Mouse (Mus musculus) cortical plate, adult 2 months (tissue): ENCODE measurements around the gene Plk2.
"Not testable (repeated sequence)": the region's sequence is repeated elsewhere in the genome, so short reads cannot be mapped to it uniquely, and the experiment has no call there.

Experiments
- CTCF ChIP-seq: fragments of 200-500 bp; IDR thresholded peaks from 2 replicates; pipeline ENCODE4 v1.5.1; 2011; ENCODE audit warnings: mild to moderate bottlenecking, control low read depth, low read length; ENCODE audit not compliant: insufficient read depth; ENCODE audit errors: extremely low read depth
- POLR2A ChIP-seq: fragments of 200-500 bp; IDR thresholded peaks from 2 replicates; pipeline ENCODE4 v1.6.1; 2011; ENCODE audit warnings: mild to moderate bottlenecking, low read length, control low read depth; ENCODE audit not compliant: insufficient read depth; ENCODE audit errors: extremely low read depth

- not testable (repeated sequence) for TF ChIP-seq POLR2A
- TF ChIP-seq CTCF: peak; percentile 100
These were observed 26.2 kb upstream of the Plk2 start for GRCm38 (mm10) chr13:110368556-110369040.
